Mouse (Mus musculus): Measurements from ENCODE around the gene Igf1r.

DNA sequence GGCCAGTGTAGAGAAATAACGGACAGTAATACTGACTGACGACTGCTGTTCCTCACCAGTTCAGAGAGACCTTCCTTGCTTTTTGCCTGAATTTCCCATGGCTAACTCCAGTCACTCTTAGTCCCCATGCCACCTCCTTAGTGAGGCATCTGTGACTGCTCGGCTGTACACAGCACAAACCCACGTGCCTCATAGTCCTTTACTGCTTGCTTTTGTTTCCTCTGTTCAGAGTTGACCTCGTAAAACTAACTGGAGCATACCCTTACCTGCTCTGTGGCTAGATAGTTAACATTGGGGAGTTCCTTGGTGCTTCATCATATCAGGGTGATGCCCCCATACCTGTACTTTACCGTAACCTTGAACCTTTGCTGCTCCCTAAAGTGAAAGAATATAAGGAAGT is 143.8 kb downstream of the Igf1r start:
- TF ChIP-seq POLR2A (IDR thresholded peaks at IDR 0.05; ENCODE audit: borderline replicate concordance, extremely low read depth, low read depth, low read length), result no peak
- no peak for TF ChIP-seq CTCF (IDR thresholded peaks at IDR 0.05; ENCODE audit: insufficient read depth, low read length)

Measured in lung, adult 2 months (tissue).